Mouse (Mus musculus) megakaryocyte progenitor cell, adult 5-6 weeks (primary cell): ENCODE data around the gene Actl9. TPM values are rescaled to one million over a fixed set of nuclear protein-coding genes. Genes with fewer than 3 reads are reported as not detected.
A peak's percentile ranks its signal among the peaks of the same experiment; 100 is the strongest.

ENCODE experiments used
- ATAC-seq: replicated peaks from 2 replicates; pipeline ENCODE4 v1.8.0; 2016; ENCODE audit warnings: mild to moderate bottlenecking, moderate TSS enrichment, inconsistent platforms; ENCODE audit not compliant: poor library complexity
- total RNA-seq, 2 experiments: library from RNA; stranded (forward) in 1 of 2; stranded (reverse) in 1 of 2; fragments of 157-497, 149-512 nt in 1 of 2; fragments of 200-1000 nt in 1 of 2; gene quantifications; 2 replicates each; pipeline versions ENCODE4 v1.2.3 to v1.2.4; 2015 to 2017

Actl9 gene
- total RNA-seq (2015) (not detected in 2 replicates), total RNA-seq (2017) (not detected in 2 replicates)

GRCm38 (mm10) chr17:33432019-33432946 lies at the start of gene Actl9:
TSS of gene Actl9 (plus strand) at chr17:33432896.
- ATAC-seq, result peak; percentile 92

- no peak for ATAC-seq
These were observed 47.0 kb upstream of the Actl9 start for GRCm38 (mm10) chr17:33385705-33386104.

DNA sequence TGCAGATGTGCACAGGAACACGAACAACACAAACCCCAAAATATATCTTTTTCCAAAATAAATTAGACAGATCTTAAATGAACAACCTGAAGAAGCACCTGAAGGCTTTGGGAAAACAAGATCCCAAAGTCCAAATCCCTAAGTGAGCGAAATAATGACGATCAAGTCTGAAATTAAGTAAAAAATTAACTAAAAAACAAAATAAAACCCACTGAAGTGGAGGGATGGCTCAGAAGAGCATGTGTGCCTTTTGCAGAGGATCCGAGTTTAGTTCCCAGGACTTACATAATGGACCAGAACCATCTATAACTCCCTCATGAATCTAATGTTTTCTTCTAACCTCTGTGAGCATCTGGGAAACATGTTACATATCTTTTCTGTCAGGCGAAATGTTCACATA lies 40.4 kb upstream of the Actl9 start:
- no peak for ATAC-seq

DNA sequence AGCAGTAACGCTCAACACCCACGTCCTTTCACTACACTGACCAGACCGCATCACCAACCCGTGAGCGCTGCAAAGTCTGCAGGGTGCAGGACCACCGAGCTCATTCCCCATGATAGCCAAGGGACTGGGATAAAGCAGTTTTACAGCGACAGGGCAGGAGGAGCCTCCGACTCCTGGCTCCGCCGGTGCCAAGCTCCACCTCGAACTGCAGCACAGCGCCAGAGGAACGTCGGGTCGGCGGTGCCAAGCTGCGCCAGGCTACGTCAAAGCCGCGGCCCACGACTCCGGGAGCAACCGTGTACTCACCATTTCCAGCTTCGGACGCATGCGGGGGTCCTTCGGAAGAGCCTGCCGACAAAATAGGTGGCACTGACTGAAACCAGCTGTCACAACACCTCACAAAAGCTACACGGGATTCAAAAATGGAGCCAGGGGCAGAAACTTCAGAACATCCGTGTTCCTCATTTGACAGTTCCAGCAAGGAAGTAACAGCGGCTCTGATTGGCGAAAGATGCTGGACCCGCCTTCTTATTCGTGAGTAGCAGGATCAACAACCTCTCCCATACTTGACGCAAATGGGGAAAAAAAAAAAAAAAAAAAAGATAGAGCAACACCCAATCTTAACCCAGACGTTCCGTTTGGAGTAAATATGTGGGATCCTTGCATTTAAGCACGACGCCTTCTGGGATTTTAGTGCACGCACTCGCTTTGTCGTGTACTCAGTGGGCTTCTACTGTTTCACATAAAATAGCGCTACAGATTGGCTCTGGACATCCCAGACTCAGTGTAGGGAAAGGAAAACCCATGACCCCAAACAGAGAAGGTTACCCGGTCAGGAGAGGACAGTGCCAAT lies 38.3 kb upstream of the Actl9 start, which contains the start of gene Zfp101:
Zfp101 (minus strand) TSS at position 460 of the 853 bp plus-strand sequence.
- ATAC-seq, result peak; percentile 100

DNA sequence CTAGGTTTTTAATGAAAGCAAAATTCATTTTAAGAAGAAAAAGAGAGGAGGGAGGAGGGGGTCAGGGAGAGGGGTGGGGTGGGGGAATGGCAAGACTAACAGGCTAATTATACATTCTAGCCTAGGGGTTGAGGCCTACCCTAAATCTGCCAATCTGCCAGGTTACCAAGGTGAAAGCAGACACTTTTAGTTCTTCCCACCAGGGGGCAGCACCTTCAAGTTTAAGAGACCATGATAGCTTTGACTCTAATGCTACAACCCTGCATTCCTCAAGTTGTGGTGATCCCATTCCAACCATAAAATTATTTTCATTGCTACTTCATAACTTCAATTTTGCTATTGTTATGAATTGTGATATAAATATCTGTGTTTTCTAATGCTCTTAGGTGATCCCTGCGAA lies 6.5 kb downstream of the Actl9 start:
- ATAC-seq, result peak; percentile 91

DNA sequence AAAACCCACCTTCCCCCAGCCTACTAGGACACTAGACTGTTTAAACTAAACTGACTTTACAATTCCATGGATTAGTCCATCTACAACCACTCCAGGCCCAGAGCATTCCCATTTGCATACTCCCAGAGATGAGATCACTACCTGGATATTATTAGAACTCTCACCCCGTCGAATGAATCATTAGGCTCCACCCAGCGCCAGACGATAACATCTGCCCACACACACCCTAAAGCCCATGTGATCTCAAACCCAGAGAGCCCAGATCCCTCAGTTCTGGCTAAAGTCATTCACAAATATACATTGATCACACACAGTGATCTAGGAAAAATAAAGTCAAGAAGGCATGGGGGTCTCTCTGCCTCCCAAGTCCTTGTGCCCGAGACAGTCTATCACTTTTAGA lies 7.2 kb downstream of the Actl9 start:
- ATAC-seq, result peak; percentile 47

DNA sequence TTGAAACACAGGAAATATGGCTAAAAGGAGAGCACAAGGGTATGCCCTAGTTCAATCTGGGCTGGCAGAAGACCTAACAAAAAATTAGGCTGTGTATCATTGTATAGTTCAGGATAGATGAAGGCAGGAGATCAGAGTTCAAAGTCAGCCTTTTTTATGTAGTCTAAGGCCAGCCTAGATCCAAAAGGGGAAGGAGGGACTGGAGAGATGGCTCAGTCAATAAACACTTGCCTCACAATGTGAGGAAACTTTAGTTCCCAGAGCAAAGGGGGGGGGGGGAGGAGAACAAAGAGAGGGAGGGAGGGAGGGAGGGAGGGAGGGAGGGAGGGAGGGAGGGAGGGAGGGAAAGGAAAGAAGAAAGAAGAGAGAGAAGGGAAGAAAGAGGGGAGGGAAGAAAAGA lies 8.5 kb downstream of the Actl9 start:
- ATAC-seq, result peak; percentile 47

GRCm38 (mm10) chr17:33456631-33457030 lies 23.9 kb downstream of the Actl9 start:
- ATAC-seq, result no peak

GRCm38 (mm10) chr17:33471206-33471605 lies 38.5 kb downstream of the Actl9 start:
- ATAC-seq, result 0 out of 2 replicates have a peak, but pooled peaks have one; percentile 14

Other genes starting within 250 kb of the Actl9 start
- gene Olfr239, start 241.6 kb upstream of the Actl9 start, total RNA-seq (2015), result not detected in 2 replicates
- not detected in 2 replicates for gene Olfr239, start 241.6 kb upstream of the Actl9 start, total RNA-seq (2017)
- gene Olfr1564, start 211.2 kb upstream of the Actl9 start, total RNA-seq (2015), result not detected in 2 replicates
- not detected in 2 replicates for gene Olfr1564, start 211.2 kb upstream of the Actl9 start, total RNA-seq (2017)
- 12.7 and 13.5 TPM in 2 replicates for gene Zfp955a, start 177.8 kb upstream of the Actl9 start, total RNA-seq (2015)
- 13.7 and 15.3 TPM in 2 replicates for gene Zfp955a, start 177.8 kb upstream of the Actl9 start, total RNA-seq (2017)
- gene Olfr63, start 168.2 kb upstream of the Actl9 start, total RNA-seq (2015), result 0.02 TPM in 1 of 2 replicates, not detected in the other
- not detected in 2 replicates for gene Olfr63, start 168.2 kb upstream of the Actl9 start, total RNA-seq (2017)
- gene Zfp955b, start 143.4 kb upstream of the Actl9 start, total RNA-seq (2015), result 5.7 and 7.0 TPM in 2 replicates
- 5.6 and 9.1 TPM in 2 replicates for gene Zfp955b, start 143.4 kb upstream of the Actl9 start, total RNA-seq (2017)
- 18.9 and 27.4 TPM in 2 replicates for gene Zfp81, start 74.0 kb upstream of the Actl9 start, total RNA-seq (2015)
- gene Zfp81, start 74.0 kb upstream of the Actl9 start, total RNA-seq (2017), result 11.9 and 14.5 TPM in 2 replicates
- gene Zfp101, start 38.3 kb upstream of the Actl9 start, total RNA-seq (2015), result 15.8 and 24.3 TPM in 2 replicates
- 17.3 and 54.4 TPM in 2 replicates for gene Zfp101, start 38.3 kb upstream of the Actl9 start, total RNA-seq (2017)
- gene Adamts10, start 91.3 kb downstream of the Actl9 start, total RNA-seq (2015), result 13.8 and 14.0 TPM in 2 replicates
- 18.5 and 20.6 TPM in 2 replicates for gene Adamts10, start 91.3 kb downstream of the Actl9 start, total RNA-seq (2017)
- gene Myo1f, start 122.8 kb downstream of the Actl9 start, total RNA-seq (2015), result 43.0 and 45.0 TPM in 2 replicates
- 96.4 and 121 TPM in 2 replicates for gene Myo1f, start 122.8 kb downstream of the Actl9 start, total RNA-seq (2017)
- gene Zfp414, start 196.2 kb downstream of the Actl9 start, total RNA-seq (2015), result 41.4 and 48.9 TPM in 2 replicates
- gene Zfp414, start 196.2 kb downstream of the Actl9 start, total RNA-seq (2017), result 15.0 and 25.0 TPM in 2 replicates
- gene Pram1, start 205.2 kb downstream of the Actl9 start, total RNA-seq (2015), result 39.0 and 43.7 TPM in 2 replicates
- gene Pram1, start 205.2 kb downstream of the Actl9 start, total RNA-seq (2017), result 10.7 and 11.1 TPM in 2 replicates